Mouse (Mus musculus): ENCODE measurements around the gene Ppcdc. TPM values are rescaled to one million over a fixed set of nuclear protein-coding genes. Genes with fewer than 3 reads are reported as not detected.

Ppcdc gene
- 5.2 TPM for polyA plus RNA-seq (2014; fragmentation: Illumina TruSeq; extraction: RNeasy Lipid Tissue Mini Kit (QIAGEN cat#74804); ENCODE audit: low replicate concordance)

GRCm38 (mm10) chr9:57439522-57440295 is at the start of gene Ppcdc:
TSS of gene Ppcdc (minus strand) at chr9:57440124.

GRCm38 (mm10) chr9:57467896-57468549 is 28.1 kb upstream of the Ppcdc start, which contains the start of gene Scamp5:
TSS of gene Scamp5 (minus strand) at chr9:57468060.

Other genes with a start within 250 kb of the Ppcdc start
- gene Trcg1, start 203.6 kb downstream of the Ppcdc start, polyA plus RNA-seq (2014; fragmentation: Illumina TruSeq; extraction: RNeasy Lipid Tissue Mini Kit (QIAGEN cat#74804); ENCODE audit: low replicate concordance) = not detected
- 0.33 TPM for gene 1700017B05Rik, start 177.5 kb downstream of the Ppcdc start, polyA plus RNA-seq (2014; fragmentation: Illumina TruSeq; extraction: RNeasy Lipid Tissue Mini Kit (QIAGEN cat#74804); ENCODE audit: low replicate concordance)
- gene Scamp5, start 27.9 kb upstream of the Ppcdc start, polyA plus RNA-seq (2014; fragmentation: Illumina TruSeq; extraction: RNeasy Lipid Tissue Mini Kit (QIAGEN cat#74804); ENCODE audit: low replicate concordance) = 31.5 TPM
- not detected for gene Rpp25, start 63.9 kb upstream of the Ppcdc start, polyA plus RNA-seq (2014; fragmentation: Illumina TruSeq; extraction: RNeasy Lipid Tissue Mini Kit (QIAGEN cat#74804); ENCODE audit: low replicate concordance)
- gene Cox5a, start 81.2 kb upstream of the Ppcdc start, polyA plus RNA-seq (2014; fragmentation: Illumina TruSeq; extraction: RNeasy Lipid Tissue Mini Kit (QIAGEN cat#74804); ENCODE audit: low replicate concordance) = 976 TPM
- 1.4 TPM for gene Fam219b, start 97.4 kb upstream of the Ppcdc start, polyA plus RNA-seq (2014; fragmentation: Illumina TruSeq; extraction: RNeasy Lipid Tissue Mini Kit (QIAGEN cat#74804); ENCODE audit: low replicate concordance)
- gene Mpi, start 112.6 kb upstream of the Ppcdc start, polyA plus RNA-seq (2014; fragmentation: Illumina TruSeq; extraction: RNeasy Lipid Tissue Mini Kit (QIAGEN cat#74804); ENCODE audit: low replicate concordance) = 15.0 TPM
- gene Scamp2, start 120.8 kb upstream of the Ppcdc start, polyA plus RNA-seq (2014; fragmentation: Illumina TruSeq; extraction: RNeasy Lipid Tissue Mini Kit (QIAGEN cat#74804); ENCODE audit: low replicate concordance) = 22.5 TPM
- gene Ulk3, start 149.3 kb upstream of the Ppcdc start, polyA plus RNA-seq (2014; fragmentation: Illumina TruSeq; extraction: RNeasy Lipid Tissue Mini Kit (QIAGEN cat#74804); ENCODE audit: low replicate concordance) = 8.7 TPM
- not detected for gene Cplx3, start 166.2 kb upstream of the Ppcdc start, polyA plus RNA-seq (2014; fragmentation: Illumina TruSeq; extraction: RNeasy Lipid Tissue Mini Kit (QIAGEN cat#74804); ENCODE audit: low replicate concordance)
- gene Lman1l, start 180.7 kb upstream of the Ppcdc start, polyA plus RNA-seq (2014; fragmentation: Illumina TruSeq; extraction: RNeasy Lipid Tissue Mini Kit (QIAGEN cat#74804); ENCODE audit: low replicate concordance) = not detected
- gene Csk, start 213.5 kb upstream of the Ppcdc start, polyA plus RNA-seq (2014; fragmentation: Illumina TruSeq; extraction: RNeasy Lipid Tissue Mini Kit (QIAGEN cat#74804); ENCODE audit: low replicate concordance) = 3.2 TPM
- gene Cyp1a2, start 243.6 kb upstream of the Ppcdc start, polyA plus RNA-seq (2014; fragmentation: Illumina TruSeq; extraction: RNeasy Lipid Tissue Mini Kit (QIAGEN cat#74804); ENCODE audit: low replicate concordance) = not detected
- 25.2 TPM for gene Cyp1a1, start 247.8 kb upstream of the Ppcdc start, polyA plus RNA-seq (2014; fragmentation: Illumina TruSeq; extraction: RNeasy Lipid Tissue Mini Kit (QIAGEN cat#74804); ENCODE audit: low replicate concordance)

All from small intestine, adult 10 weeks (tissue).